Mouse (Mus musculus): ENCODE results near the gene Vmac.

DNA sequence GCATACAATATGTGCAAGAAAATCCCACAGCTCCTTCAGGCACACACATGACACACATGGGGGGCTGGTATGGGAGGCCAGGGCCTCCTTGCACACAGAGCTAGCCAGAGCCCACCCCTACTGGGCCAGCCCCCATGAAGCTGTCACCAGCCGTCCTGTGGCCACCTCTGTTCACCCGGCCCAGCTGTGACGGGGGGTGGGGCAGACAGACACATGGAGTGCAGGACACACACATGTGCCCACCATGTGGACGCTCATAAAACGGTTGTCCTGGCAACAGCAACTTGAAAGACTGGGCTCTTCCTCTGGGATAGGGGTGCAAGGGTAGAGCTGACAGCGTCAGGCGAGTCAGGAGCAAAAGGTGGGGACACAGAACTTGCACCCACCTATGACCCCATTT, 41.4 kb upstream of the Vmac start:
- TF ChIP-seq POLR2A (IDR thresholded peaks at IDR 0.05; ENCODE audit: low read depth, low read length) (no peak), CTCF (IDR thresholded peaks at IDR 0.05; ENCODE audit: extremely low read depth, insufficient read length, insufficient replicate concordance, low read depth, low read length) (no peak)
